Mouse (Mus musculus) gastrocnemius, postnatal 25 days (tissue): ENCODE results near the gene Nes. TPM values are rescaled to one million over a fixed set of nuclear protein-coding genes. Genes with fewer than 3 reads are reported as not detected.

Experiments used
- DNase-seq: peaks from one replicate; pipeline ENCODE4 v3.0.0; 2022
- total RNA-seq, 2 experiments: library from RNA; stranded (reverse); gene quantifications; 1 replicate in 1 of 2; 2 replicates in 1 of 2; pipeline ENCODE4 v1.2.3; 2021

Nes gene
- total RNA-seq, 2 experiments from 2014 or later: 21.0 to 22.0 TPM

DNA sequence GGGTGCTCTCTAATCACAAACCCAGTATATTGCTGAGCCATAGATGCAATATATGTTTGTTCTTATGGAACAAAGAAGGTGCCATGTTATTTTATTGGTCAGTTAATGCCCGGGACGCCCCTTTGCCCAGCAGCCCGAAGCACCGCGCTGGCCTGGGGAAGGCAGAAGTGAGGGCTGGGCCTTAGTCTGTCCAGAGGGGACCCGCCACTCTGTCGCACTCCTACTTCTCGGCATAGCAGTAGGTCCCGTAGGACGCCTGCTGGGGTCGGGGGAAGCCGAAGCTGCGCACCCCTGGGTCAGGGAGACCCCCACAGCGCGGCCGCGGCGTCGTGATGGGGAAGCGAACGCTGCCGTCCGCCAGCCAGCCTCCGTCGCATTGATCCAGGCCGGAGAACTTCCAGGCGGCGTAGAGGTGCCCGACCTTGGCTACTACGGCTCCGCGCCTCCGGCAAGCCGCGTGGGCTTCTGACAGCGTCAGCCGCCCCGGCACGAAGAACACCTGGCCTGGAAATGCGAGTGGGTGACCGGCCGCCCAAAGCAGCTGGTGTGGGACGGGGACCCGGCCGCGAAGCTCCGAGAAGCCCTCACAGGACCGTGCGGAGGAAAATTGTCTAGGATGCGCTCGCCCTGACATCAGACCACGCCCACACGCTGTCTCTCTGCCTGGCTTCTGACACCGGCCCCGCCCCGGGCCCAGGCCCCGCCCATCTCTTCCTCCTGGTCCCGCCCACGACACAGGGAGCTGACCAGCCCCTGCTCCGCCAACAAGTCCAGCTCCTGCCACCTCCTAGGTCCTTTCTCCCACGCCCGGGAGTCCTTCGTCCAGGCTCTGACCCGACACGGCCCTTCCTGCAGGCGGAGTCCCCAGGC lies 51.7 kb downstream of the Nes start:
- peak; percentile 88 for DNase-seq

DNA sequence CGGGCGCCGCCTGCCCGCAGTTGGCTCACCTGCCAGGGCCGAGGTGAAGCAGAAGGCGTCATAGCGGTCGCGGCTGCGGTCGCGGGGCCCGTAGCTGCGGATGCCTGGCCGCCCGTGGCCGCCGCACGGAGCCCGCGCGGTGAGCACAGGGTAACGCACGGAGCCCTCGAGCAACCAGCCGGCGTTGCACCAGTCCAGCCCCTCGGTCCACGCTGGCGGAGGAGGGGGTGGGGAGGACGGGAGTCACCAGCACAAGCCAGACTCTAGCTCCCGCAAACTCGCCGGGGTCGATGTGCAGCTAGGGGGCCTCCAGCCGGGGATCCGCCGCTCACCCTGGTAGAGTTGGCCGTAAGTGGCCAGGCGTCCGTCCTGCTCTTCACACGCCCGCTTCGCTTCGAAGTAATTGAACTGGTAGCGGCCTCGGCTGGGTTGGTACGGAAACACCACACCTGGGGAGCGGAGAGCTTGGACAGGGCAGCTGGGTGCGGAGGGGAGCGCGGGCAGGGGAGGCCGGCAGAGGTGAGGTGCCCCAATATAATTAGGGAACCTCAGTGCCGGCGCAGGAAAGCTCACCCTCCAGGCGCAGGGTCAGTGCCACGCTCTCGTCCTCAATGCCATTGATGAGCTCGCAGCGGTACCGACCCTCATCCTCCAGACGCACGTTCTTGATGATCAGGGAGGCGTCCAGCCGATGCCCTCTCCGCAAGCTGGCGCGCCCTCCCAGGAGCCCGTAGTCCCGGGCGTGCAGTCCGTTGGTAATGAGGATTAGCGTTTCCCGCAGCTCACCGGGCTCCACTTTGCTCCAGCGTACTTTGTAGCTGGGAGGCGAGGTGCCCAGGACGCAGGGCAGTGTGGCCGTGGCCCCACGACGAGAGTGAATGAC lies 52.6 kb downstream of the Nes start:
- DNase-seq: no peak

GRCm38 (mm10) chr3:88026823-88027222 lies 55.9 kb downstream of the Nes start:
- DNase-seq: no peak

GRCm38 (mm10) chr3:88027434-88028186 lies 56.7 kb downstream of the Nes start, which contains the start of gene Hapln2:
TSS of gene Hapln2 (minus strand) at chr3:88027583.
- DNase-seq: no peak

Other genes starting within 250 kb of the Nes start
- under 1 TPM in 1 of 2 experiments, not detected in 1; 0.35 TPM for gene Lrrc71, start 222.5 kb upstream of the Nes start, total RNA-seq
- gene Ntrk1, start 175.9 kb upstream of the Nes start, total RNA-seq: under 1 TPM in 1 of 2 experiments, not detected in 1; 0.11 TPM
- under 1 TPM; 0.29 to 0.31 TPM for gene Insrr, start 174.1 kb upstream of the Nes start, total RNA-seq
- gene Pear1, start 146.8 kb upstream of the Nes start, total RNA-seq: 10 to 100 TPM in 1 of 2 experiments, 1 to 10 TPM in 1; 6.0 to 11.0 TPM
- gene Sh2d2a, start 124.3 kb upstream of the Nes start, total RNA-seq: under 1 TPM in 1 of 2 experiments, not detected in 1; 0.13 TPM
- 10 to 100 TPM; 39.9 to 45.5 TPM for gene Prcc, start 85.5 kb upstream of the Nes start, total RNA-seq
- 100 to 1,000 TPM; 167 to 171 TPM for gene Hdgf, start 64.8 kb upstream of the Nes start, total RNA-seq
- gene Mrpl24, start 51.6 kb upstream of the Nes start, total RNA-seq: 10 to 100 TPM; 43.9 to 44.7 TPM
- gene Isg20l2, start 40.8 kb upstream of the Nes start, total RNA-seq: 1 to 10 TPM; 7.1 to 7.5 TPM
- gene Rrnad1, start 40.4 kb upstream of the Nes start, total RNA-seq: 1 to 10 TPM; 4.0 to 4.2 TPM
- under 1 TPM in 1 of 2 experiments, not detected in 1; 0.31 TPM for gene Crabp2, start 22.4 kb upstream of the Nes start, total RNA-seq
- gene Bcan, start 29.2 kb downstream of the Nes start, total RNA-seq: not detected
- not detected for gene Hapln2, start 56.5 kb downstream of the Nes start, total RNA-seq
- gene Gpatch4, start 72.0 kb downstream of the Nes start, total RNA-seq: 10 to 100 TPM; 13.1 to 16.7 TPM
- gene Naxe, start 87.4 kb downstream of the Nes start, total RNA-seq: 10 to 100 TPM; 36.5 to 39.7 TPM
- not detected for gene Ttc24, start 107.2 kb downstream of the Nes start, total RNA-seq
- under 1 TPM; 0.61 to 0.62 TPM for gene Iqgap3, start 110.9 kb downstream of the Nes start, total RNA-seq
- gene Mef2d, start 171.3 kb downstream of the Nes start, total RNA-seq: 100 to 1,000 TPM; 156 to 164 TPM